Mouse (Mus musculus): ENCODE results near the gene Mcpt8. TPM values are rescaled to one million over a fixed set of nuclear protein-coding genes. Genes with fewer than 3 reads are reported as not detected.

The Mcpt8 gene
- polyA plus RNA-seq, 1 experiment = not detected

Other genes with a start within 250 kb of the Mcpt8 start
- gene Nynrin, start 231.3 kb downstream of the Mcpt8 start, polyA plus RNA-seq (2012; rRNA removed) = 3.4 and 4.9 TPM in 2 replicates
- 0.28 and 0.54 TPM in 2 replicates for gene Cbln3, start 200.9 kb downstream of the Mcpt8 start, polyA plus RNA-seq (2012; rRNA removed)
- 14.3 and 14.7 TPM in 2 replicates for gene Khnyn, start 200.3 kb downstream of the Mcpt8 start, polyA plus RNA-seq (2012; rRNA removed)
- gene Sdr39u1, start 185.0 kb downstream of the Mcpt8 start, polyA plus RNA-seq (2012; rRNA removed) = 62.6 and 68.9 TPM in 2 replicates
- 2.0 and 2.6 TPM in 2 replicates for gene Cma1, start 140.6 kb downstream of the Mcpt8 start, polyA plus RNA-seq (2012; rRNA removed)
- not detected in 2 replicates for gene Cma2, start 134.3 kb downstream of the Mcpt8 start, polyA plus RNA-seq (2012; rRNA removed)
- gene Mcpt1, start 67.3 kb downstream of the Mcpt8 start, polyA plus RNA-seq (2012; rRNA removed) = not detected in 2 replicates
- not detected in 2 replicates for gene Mcpt9, start 54.8 kb downstream of the Mcpt8 start, polyA plus RNA-seq (2012; rRNA removed)
- not detected in 2 replicates for gene Mcpt2, start 43.2 kb downstream of the Mcpt8 start, polyA plus RNA-seq (2012; rRNA removed)
- 0.92 and 2.8 TPM in 2 replicates for gene Mcpt4, start 23.0 kb downstream of the Mcpt8 start, polyA plus RNA-seq (2012; rRNA removed)
- 0.11 and 0.20 TPM in 2 replicates for gene Ctsg, start 17.3 kb upstream of the Mcpt8 start, polyA plus RNA-seq (2012; rRNA removed)
- not detected in 2 replicates for gene Gzme, start 35.4 kb upstream of the Mcpt8 start, polyA plus RNA-seq (2012; rRNA removed)
- gene Gzmd, start 47.3 kb upstream of the Mcpt8 start, polyA plus RNA-seq (2012; rRNA removed) = not detected in 2 replicates
- not detected in 2 replicates for gene Gzmg, start 74.3 kb upstream of the Mcpt8 start, polyA plus RNA-seq (2012; rRNA removed)
- not detected in 2 replicates for gene Gzmn, start 89.3 kb upstream of the Mcpt8 start, polyA plus RNA-seq (2012; rRNA removed)
- not detected in 2 replicates for gene Gzmf, start 126.1 kb upstream of the Mcpt8 start, polyA plus RNA-seq (2012; rRNA removed)
- gene Gzmc, start 149.4 kb upstream of the Mcpt8 start, polyA plus RNA-seq (2012; rRNA removed) = 0.19 TPM in 1 of 2 replicates, not detected in the other
- gene Gzmb, start 177.0 kb upstream of the Mcpt8 start, polyA plus RNA-seq (2012; rRNA removed) = 0.78 and 1.3 TPM in 2 replicates